Mouse (Mus musculus) spleen, adult 2 months (tissue): ENCODE data around the gene Slc25a43. TPM values are rescaled to one million over a fixed set of nuclear protein-coding genes. Genes with fewer than 3 reads are reported as not detected.
A peak's percentile ranks its signal among the peaks of the same experiment; 100 is the strongest.
"Not testable (repeated sequence)": the region's sequence is repeated elsewhere in the genome, so short reads cannot be mapped to it uniquely, and the experiment has no call there.

Experiments used
- DNase-seq, 2 experiments: peaks; one replicate each; pipeline versions ENCODE4 v3.0.0 to v3.0.0-alpha.2; 2012 to 2021; ENCODE audit warnings: low spot score in 2 of 2, low read depth in 1 of 2
- H3K27ac ChIP-seq: fragments of 200-500 bp; 2 replicates; pipeline ENCODE4 v1.5.1; 2012; ENCODE audit warnings: low read length, inconsistent platforms; ENCODE audit not compliant: insufficient read depth
- H3K27me3 ChIP-seq: fragments of 200-500 bp; 2 replicates; pipeline ENCODE4 v1.6.1; 2012; ENCODE audit warnings: mild to moderate bottlenecking, moderate library complexity, low read length, inconsistent platforms; ENCODE audit not compliant: control insufficient read depth, insufficient read depth
- H3K36me3 ChIP-seq: fragments of 200-500 bp; 2 replicates; pipeline ENCODE4 v1.6.1; 2012; ENCODE audit warnings: mild to moderate bottlenecking, low read length, inconsistent platforms; ENCODE audit not compliant: control insufficient read depth, insufficient read depth
- H3K4me1 ChIP-seq: fragments of 200-500 bp; 2 replicates; pipeline ENCODE4 v1.6.1; 2011; ENCODE audit warnings: inconsistent platforms; ENCODE audit not compliant: control insufficient read depth, insufficient read depth, insufficient read length
- H3K4me3 ChIP-seq: fragments of 200-500 bp; 2 replicates; pipeline ENCODE4 v1.5.1; 2011; ENCODE audit warnings: mild to moderate bottlenecking, inconsistent platforms; ENCODE audit not compliant: insufficient read depth, insufficient read length; ENCODE audit errors: extremely low read depth
- CTCF ChIP-seq: fragments of 200-500 bp; IDR thresholded peaks from 2 replicates; pipeline ENCODE4 v1.5.1; 2011; ENCODE audit warnings: mild to moderate bottlenecking, inconsistent platforms; ENCODE audit not compliant: insufficient read depth, insufficient read length, insufficient replicate concordance; ENCODE audit errors: extremely low read depth
- POLR2A ChIP-seq: fragments of 200-500 bp; IDR thresholded peaks from 2 replicates; pipeline ENCODE4 v1.6.1; 2011; ENCODE audit warnings: low read depth, low read length, inconsistent platforms
- WGBS: fragments of 180-500 bp; shearing (Covaris S2); methylation state at CpG from one replicate; pipeline ENCODE4 v1.1.7; 2018; 5-methylcytosine and 5-hydroxymethylcytosine counted together
- polyA plus RNA-seq: library from polyadenylated mRNA; depleted of rRNA; stranded (reverse); fragments of >200 nt; gene quantifications from 2 replicates; pipeline ENCODE4 v1.2.3, GENCODE M21; 2012

Slc25a43 gene
- polyA plus RNA-seq, 1 experiment: 1.2 TPM

DNA sequence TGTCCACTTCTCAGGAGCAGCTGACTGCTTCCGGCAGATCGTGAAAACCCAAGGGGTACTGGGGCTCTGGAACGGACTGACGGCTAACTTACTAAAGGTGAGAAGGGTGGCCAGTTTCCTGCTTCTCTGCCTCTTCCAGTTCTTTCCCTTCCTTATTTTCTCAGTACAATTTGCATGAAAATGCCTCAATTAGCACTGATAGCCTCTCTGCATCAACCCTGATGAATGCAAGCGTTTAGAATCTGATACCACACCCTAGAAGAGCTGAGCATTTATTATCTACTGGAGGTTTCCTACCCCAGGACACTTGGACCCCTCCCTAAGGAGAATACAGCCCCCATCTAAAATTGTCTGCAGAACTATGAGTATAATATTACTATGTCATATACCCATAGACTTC lies 32.1 kb downstream of the Slc25a43 start:
- DNase-seq: no peak
- no peaks in the 10 kb centered on the region for H3K36me3 ChIP-seq
- H3K27me3 ChIP-seq: no peaks in the 10 kb centered on the region
- no peak for TF ChIP-seq CTCF
- TF ChIP-seq POLR2A: no peak
- no peaks in the 10 kb centered on the region for H3K4me1 ChIP-seq
- no peak overlapping the region for H3K4me3 ChIP-seq
- no peak overlapping the region for H3K27ac ChIP-seq
- 88% methylated on average over 5 of the region's 5 CpGs for WGBS

DNA sequence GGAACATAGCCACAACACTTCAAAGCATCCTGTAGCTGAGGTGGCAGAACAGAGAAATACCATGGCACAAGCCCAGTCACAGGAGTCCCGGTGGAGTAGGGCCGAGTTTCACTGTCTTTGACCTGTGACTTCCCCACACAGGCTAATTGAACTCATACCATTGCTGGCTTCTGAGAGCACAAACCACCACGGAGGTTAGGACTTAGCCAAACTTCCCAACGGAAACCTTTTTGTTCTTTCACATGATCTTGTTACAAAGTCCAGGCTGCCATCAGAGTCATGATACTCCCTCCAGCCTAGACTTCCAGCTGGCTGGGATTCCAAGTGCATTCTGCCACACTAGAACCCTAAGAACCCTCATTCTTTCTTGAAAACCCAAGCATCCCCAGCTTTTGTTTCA lies 34.2 kb downstream of the Slc25a43 start:
- H3K27ac ChIP-seq: no peak overlapping the region
- no peaks in the 10 kb centered on the region for H3K4me1 ChIP-seq
- H3K36me3 ChIP-seq: no peaks in the 10 kb centered on the region
- H3K27me3 ChIP-seq: no peaks in the 10 kb centered on the region
- no peak overlapping the region for H3K4me3 ChIP-seq
- no peak for TF ChIP-seq CTCF
- no peak for TF ChIP-seq POLR2A
- DNase-seq: no peak
- WGBS: 86% methylated on average over 4 of the region's 4 CpGs

DNA sequence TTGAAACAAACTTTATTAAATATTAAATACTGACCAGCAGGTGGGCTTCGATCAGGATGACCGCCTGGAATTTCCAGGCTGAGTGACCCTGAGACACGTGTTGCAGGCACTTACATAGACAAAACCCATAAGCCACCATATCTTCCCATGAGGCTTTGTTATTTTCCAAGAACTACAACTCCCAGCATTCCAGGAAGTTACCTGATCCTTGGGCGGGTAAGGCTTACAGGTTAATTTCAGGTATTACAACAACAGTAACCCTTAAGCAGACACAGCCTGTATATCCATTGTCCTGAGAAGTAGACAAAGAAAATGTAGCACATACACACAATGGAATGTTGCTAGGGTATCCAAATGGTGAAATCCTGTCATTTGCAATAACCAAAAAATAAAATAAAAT lies 45.9 kb downstream of the Slc25a43 start:
- H3K27me3 ChIP-seq: no peaks in the 10 kb centered on the region
- H3K4me3 ChIP-seq: no peak overlapping the region
- TF ChIP-seq CTCF (no peak), POLR2A (no peak)
- WGBS: 84% methylated on average over 4 of the region's 4 CpGs
- DNase-seq: no peak
- no peak overlapping the region for H3K27ac ChIP-seq
- no peaks in the 10 kb centered on the region for H3K4me1 ChIP-seq
- no peaks in the 10 kb centered on the region for H3K36me3 ChIP-seq

DNA sequence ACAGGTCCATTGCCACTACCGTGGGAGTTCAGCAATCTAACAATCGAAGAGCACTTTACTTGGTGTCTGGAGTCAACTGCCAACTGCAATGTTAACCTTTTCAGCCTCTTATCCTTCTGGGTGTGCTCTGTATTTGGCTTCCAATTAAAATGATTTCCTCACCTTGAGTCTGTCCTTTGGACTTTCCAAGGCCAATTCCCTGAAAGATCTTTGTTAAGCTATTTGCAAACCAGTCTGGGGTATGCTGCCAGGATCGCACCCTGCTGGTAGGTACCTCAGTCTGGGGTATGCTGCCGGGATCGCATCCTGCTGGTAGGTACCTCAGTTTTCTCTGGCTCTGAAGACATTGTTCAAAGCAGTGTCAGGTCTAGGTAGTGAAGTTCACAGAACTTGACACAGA lies 51.1 kb downstream of the Slc25a43 start:
- H3K36me3 ChIP-seq: peaks cover 2% of the 10 kb centered on the region
- WGBS: 93% methylated on average over 5 of the region's 5 CpGs
- DNase-seq: no peak

DNA sequence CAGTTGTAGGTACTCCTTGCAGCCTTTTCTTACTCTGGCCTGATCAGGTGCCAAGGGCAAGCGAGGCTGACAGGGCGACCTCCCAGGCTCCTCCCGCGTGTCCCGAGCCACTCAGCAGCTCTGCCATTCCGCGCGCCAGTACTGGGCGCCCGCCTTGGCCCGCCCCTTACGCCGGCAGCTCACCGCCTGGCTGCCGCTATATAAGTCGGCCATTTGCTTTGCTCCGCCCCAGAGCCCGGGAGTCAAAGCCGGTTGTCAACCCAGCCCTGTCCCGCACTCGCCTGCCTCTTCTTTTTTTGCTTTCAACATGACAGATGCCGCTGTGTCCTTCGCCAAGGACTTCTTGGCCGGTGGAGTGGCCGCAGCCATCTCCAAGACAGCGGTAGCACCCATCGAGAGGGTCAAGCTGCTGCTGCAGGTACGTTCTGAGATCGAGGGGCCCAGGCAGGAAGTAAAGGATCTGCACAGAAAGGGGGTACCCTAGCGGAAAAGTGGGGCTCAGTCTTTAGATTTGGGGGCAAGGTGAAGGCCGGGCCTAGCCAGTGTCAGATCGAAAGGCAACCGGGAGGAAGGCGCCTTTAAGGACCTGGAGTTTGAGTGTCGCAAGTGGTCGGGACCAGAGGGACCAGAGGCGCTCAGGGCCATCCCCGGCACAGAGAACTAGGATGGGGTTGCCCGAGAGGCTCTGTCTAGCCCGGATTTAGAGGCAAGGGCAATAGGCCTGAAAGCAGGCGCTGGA lies 52.1 kb downstream of the Slc25a43 start, which contains the start of gene Slc25a5:
Slc25a5 (plus strand) TSS at position 228 of the 739 bp plus-strand sequence.
- Histone ChIP-seq H3K36me3 (peaks cover 2% of the 10 kb centered on the region), H3K4me3 (peak within 1 kb of the TSS; percentile 92), H3K27me3 (no peaks in the 10 kb centered on the region), H3K4me1 (no peaks in the 10 kb centered on the region), H3K27ac (peak within 1 kb of the TSS; percentile 97)
- WGBS: 32% methylated on average over 41 of the region's 41 CpGs
- DNase-seq: peak; percentile 66 to 80
- peak; percentile 47 for TF ChIP-seq POLR2A
- no peak for TF ChIP-seq CTCF

More for the DNA sequence above, 51.1 kb downstream of the Slc25a43 start:
- Histone ChIP-seq H3K27me3 (no peaks in the 10 kb centered on the region), H3K4me3 (no peak overlapping the region), H3K27ac (no peak overlapping the region), H3K4me1 (no peaks in the 10 kb centered on the region)
- TF ChIP-seq CTCF (no peak), POLR2A (no peak)

DNA sequence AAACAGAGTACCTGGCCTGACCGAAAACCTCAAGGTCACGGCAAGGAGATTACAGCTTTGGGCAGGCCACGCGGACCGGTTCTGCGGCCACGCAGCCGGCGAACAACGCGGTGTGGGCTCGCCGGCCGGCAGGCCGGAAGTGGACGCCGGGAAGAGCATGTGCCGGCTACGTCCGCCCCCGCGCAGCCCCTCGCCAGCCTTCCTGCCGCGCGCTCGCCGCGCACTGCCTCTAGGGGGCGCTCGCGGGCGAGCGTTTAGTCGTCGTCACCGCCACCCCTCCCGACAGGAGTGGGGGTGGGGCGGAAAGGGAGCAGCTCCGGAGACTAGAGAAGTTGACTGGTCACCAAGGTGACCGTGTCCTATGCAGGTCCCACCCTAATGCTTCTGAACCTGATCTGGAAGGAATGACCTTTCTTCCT lies 52.7 kb downstream of the Slc25a43 start:
- Histone ChIP-seq H3K36me3 (peaks cover 2% of the 10 kb centered on the region), H3K27me3 (no peaks in the 10 kb centered on the region), H3K27ac (peak overlapping the region; percentile 97), H3K4me1 (no peaks in the 10 kb centered on the region), H3K4me3 (peak overlapping the region; percentile 92)
- peak; percentile 57 to 72 for DNase-seq
- WGBS: 34% methylated on average over 40 of the region's 41 CpGs
- TF ChIP-seq CTCF: peak; percentile 76
- TF ChIP-seq POLR2A: no peak; the same call in 1 of the 2 replicates

DNA sequence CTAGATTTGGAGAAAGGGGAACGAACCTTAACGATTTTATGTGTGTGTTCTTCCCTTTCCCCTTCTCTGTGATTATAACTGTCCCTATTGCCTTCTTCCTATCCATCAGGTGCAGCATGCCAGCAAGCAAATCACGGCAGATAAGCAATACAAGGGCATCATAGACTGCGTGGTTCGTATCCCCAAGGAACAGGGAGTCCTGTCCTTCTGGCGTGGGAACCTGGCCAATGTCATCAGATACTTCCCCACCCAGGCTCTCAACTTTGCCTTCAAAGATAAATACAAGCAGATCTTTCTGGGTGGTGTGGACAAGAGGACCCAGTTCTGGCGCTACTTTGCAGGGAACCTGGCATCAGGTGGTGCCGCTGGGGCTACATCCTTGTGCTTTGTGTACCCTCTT lies 53.3 kb downstream of the Slc25a43 start:
- DNase-seq, H3K36me3 ChIP-seq, H3K27me3 ChIP-seq, H3K4me1 ChIP-seq, H3K27ac ChIP-seq: not testable (repeated sequence)
- 57% methylated on average over 8 of the region's 8 CpGs for WGBS
- H3K4me3 ChIP-seq: peak overlapping the region; percentile 92; the same call in 1 of the 2 replicates
